In the genomic region with DNA sequence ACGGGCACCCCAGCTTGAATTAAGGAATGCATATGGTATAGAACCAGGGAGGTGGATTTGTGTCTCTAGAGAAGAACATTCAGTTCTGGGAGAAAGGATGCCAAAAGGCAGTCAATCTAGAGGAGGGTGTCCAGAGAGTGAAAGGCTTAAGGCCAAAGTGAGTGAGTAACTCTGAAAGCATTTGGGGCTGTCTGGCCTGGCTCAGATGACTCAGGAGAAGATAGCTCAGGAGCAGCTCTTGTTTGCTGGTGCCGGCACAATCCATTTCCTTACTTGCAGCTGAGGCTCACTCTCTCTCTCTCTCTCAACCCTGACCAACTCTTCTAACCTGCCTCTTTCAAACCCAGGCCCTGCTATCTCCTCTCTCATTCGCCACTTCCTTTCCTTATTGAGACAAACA, we compare ENCODE assay signal across 8 mouse cellular contexts. TPM values are rescaled to one million over a fixed set of nuclear protein-coding genes. Genes with fewer than 3 reads are reported as not detected.
A peak's percentile ranks its signal among the peaks of the same experiment; 100 is the strongest.
DNase-seq lines count a peak whose midpoint lies in the region; ATAC-seq lines count a peak whose summit lies in the region.
"Had no signal": no experiment of that assay in that cellular context is flagged by ENCODE, and none has a peak within 500 bp of the region (broad histone marks: within the 10 kb centered on the region; RNA-seq: fewer than 3 reads in every experiment).

No protein-coding gene starts in this region.

- no peak overlapping the region for H3K4me3 ChIP-seq in heart, embryonic 16.5 days (ENCODE audit: low read length)
- H3K4me3 ChIP-seq: forebrain, embryonic 12.5 days had no signal

- H3K9ac ChIP-seq in heart, embryonic 16.5 days (ENCODE audit: low read length), result no peak overlapping the region
- H3K9ac ChIP-seq: forebrain, embryonic 12.5 days had no signal

- H3K9me3 ChIP-seq in heart, embryonic 16.5 days (replicated peaks; ENCODE audit: control insufficient read depth, low read length), result no peaks in the 10 kb centered on the region
- H3K9me3 ChIP-seq: forebrain, embryonic 12.5 days had no signal

- ATAC-seq in heart, embryonic 16.5 days (replicated peaks; ENCODE audit: extremely low read depth, insufficient read depth, low FRiP score), result peak; percentile 84

- peak; percentile 75 for DNase-seq in MN1 (ENCODE audit: low spot score)
- peak; percentile 63 to 73 for DNase-seq in adrenal gland, postnatal 36 days
- DNase-seq in lung, postnatal 10 days, result peak; percentile 71
- no peak for DNase-seq in left cerebral cortex, adult 9 months (ENCODE audit: low spot score in 2 of 2)
- DNase-seq in layer of hippocampus, postnatal 36 days, result no peak
- DNase-seq in kidney, adult 11 months, result no peak

- H3K36me3 ChIP-seq in heart, embryonic 16.5 days (ENCODE audit: control insufficient read depth, insufficient read depth), result no peaks in the 10 kb centered on the region
- H3K36me3 ChIP-seq: forebrain, embryonic 12.5 days had no signal

- peak overlapping the region; percentile 68 for H3K27ac ChIP-seq in heart, embryonic 16.5 days (ENCODE audit: low read length)
- H3K27ac ChIP-seq: forebrain, embryonic 12.5 days had no signal

- peak overlapping the region; percentile 44 for H3K4me2 ChIP-seq in heart, embryonic 16.5 days (ENCODE audit: low read depth, low read length)
- H3K4me2 ChIP-seq: forebrain, embryonic 12.5 days had no signal

- peaks cover 25% of the 10 kb centered on the region for H3K4me1 ChIP-seq in heart, embryonic 16.5 days (ENCODE audit: control insufficient read depth, insufficient read depth, low read length)

- 42% methylated on average over 3 of the region's 3 CpGs for WGBS in heart, embryonic 16.5 days

- no peaks in the 10 kb centered on the region for H3K27me3 ChIP-seq in heart, embryonic 16.5 days (ENCODE audit: control insufficient read depth, insufficient read depth, low read length)

RNA-seq across cellular contexts. Expression of a gene that starts 13.6 kb away (rescaled TPM):
- 10 to 100 TPM; 39.9 to 45.8 TPM for total RNA-seq in adrenal gland, postnatal 36 days (2021)
- 25.1 and 33.2 TPM in 2 replicates for polyA plus RNA-seq in heart, embryonic 16.5 days (2015; fragmentation: Nextera tagmentation; extraction: Ambion mirVana)
- total RNA-seq in layer of hippocampus, postnatal 36 days (2021), result 10 to 100 TPM; 44.6 to 49.9 TPM

Comparison
In these comparisons a context has a peak if more than half of its experiments do, and no peak if none do; other contexts are left out.
1. DNase-seq: peak in MN1 (single experiment), adrenal gland, postnatal 36 days (2 of 2) and lung, postnatal 10 days (single experiment); none in left cerebral cortex, adult 9 months (0 of 2), layer of hippocampus, postnatal 36 days (0 of 2) and kidney, adult 11 months (single experiment).